Mouse (Mus musculus): Measurements from ENCODE around the gene Hmgb1.

DNA sequence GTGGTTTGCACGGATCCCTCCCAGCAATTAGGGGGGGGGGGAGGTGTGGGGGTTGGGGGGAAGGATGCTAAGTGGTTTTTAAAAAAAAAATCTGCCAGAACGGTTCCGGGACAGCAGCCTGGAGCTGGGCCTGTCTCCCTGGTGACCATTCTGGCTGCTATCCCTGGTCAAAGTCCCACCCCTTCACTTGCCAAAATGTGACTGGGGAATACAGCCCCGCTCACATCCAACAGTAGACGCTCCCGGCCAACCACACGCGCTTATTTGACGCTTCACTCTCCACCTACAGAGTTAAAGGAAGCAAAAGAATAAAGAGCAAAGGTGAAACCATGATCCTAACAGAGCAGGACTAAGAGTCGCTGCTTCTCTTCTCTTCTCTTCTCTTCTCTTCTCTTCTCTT, 146.6 kb downstream of the Hmgb1 start:
- no peak for TF ChIP-seq POLR2A (IDR thresholded peaks at IDR 0.05; ENCODE audit: borderline replicate concordance, insufficient read depth, low read length)
- TF ChIP-seq CTCF (IDR thresholded peaks at IDR 0.05; ENCODE audit: borderline replicate concordance, insufficient read depth, low read depth, low read length), result no peak
